Mouse (Mus musculus) ES-E14 (cell line): ENCODE results near the gene Adgre4. TPM values are rescaled to one million over a fixed set of nuclear protein-coding genes. Genes with fewer than 3 reads are reported as not detected.

Experiments
- DNase-seq: peaks from one replicate; pipeline ENCODE4 v3.0.0-alpha.2; 2013; ENCODE audit warnings: low read depth, low spot score
- H3K27ac ChIP-seq: 2 replicates; pipeline ENCODE4 v1.5.1; 2012; ENCODE audit warnings: low read depth, mild to moderate bottlenecking, low read length, moderate library complexity, mixed read lengths; ENCODE audit not compliant: poor library complexity, insufficient read depth, severe bottlenecking
- H3K36me3 ChIP-seq: 2 replicates; pipeline ENCODE4 v1.6.1; 2012; ENCODE audit warnings: mild to moderate bottlenecking, low read length, moderate library complexity, mixed read lengths; ENCODE audit not compliant: control insufficient read depth, poor library complexity, insufficient read depth, severe bottlenecking
- H3K4me1 ChIP-seq, 2 experiments: fragments of 150-350 bp in 1 of 2; sonication (generic) in 1 of 2; 2 replicates each; pipeline ENCODE4 v1.6.1; 2012; ENCODE audit warnings: low read length in 2 of 2, mild to moderate bottlenecking in 1 of 2, mixed read lengths in 1 of 2; ENCODE audit not compliant: control insufficient read depth in 2 of 2, insufficient read depth in 2 of 2, poor library complexity in 1 of 2
- H3K4me3 ChIP-seq, 2 experiments: fragments of 150-350 bp in 1 of 2; sonication (generic) in 1 of 2; 2 replicates each; pipeline ENCODE4 v1.5.1; 2012; ENCODE audit warnings: low read length in 2 of 2, low read depth in 1 of 2, mild to moderate bottlenecking in 1 of 2, mixed read lengths in 1 of 2; ENCODE audit not compliant: insufficient read depth in 1 of 2, poor library complexity in 1 of 2, severe bottlenecking in 1 of 2
- H3K9ac ChIP-seq: 2 replicates; pipeline ENCODE4 v1.6.1; 2012; ENCODE audit warnings: low read depth, mild to moderate bottlenecking, low read length, mixed read lengths; ENCODE audit not compliant: poor library complexity, insufficient read depth, severe bottlenecking
- H3K9me3 ChIP-seq: fragments of 150-350 bp; sonication (generic); 2 replicates; pipeline ENCODE4 v1.6.1; 2012; ENCODE audit warnings: low read depth, mild to moderate bottlenecking, low read length; ENCODE audit not compliant: control insufficient read depth, insufficient read depth
- CHD2 ChIP-seq: IDR thresholded peaks from 2 replicates; pipeline ENCODE4 v1.6.1; 2014; ENCODE audit warnings: mild to moderate bottlenecking, low read depth, low read length, inconsistent platforms
- HCFC1 ChIP-seq: IDR thresholded peaks from 2 replicates; pipeline ENCODE4 v1.6.1; 2012; ENCODE audit warnings: low read length, inconsistent platforms, borderline replicate concordance; ENCODE audit not compliant: insufficient read depth
- MAFK ChIP-seq: IDR thresholded peaks from 2 replicates; pipeline ENCODE4 v1.6.1; 2014; ENCODE audit warnings: mild to moderate bottlenecking, low read depth, low read length, inconsistent platforms; ENCODE audit not compliant: insufficient read depth
- ZC3H11A ChIP-seq: IDR thresholded peaks from 2 replicates; pipeline ENCODE4 v1.6.1; 2012; ENCODE audit warnings: low read depth, mild to moderate bottlenecking, inconsistent platforms, low read length, borderline replicate concordance
- ZNF384 ChIP-seq: IDR thresholded peaks from 2 replicates; pipeline ENCODE4 v1.6.1; 2012; ENCODE audit warnings: low read depth, low read length, inconsistent platforms
- in situ Hi-C, 2 experiments: fragments of 600-800 bp; cut with MboI; formaldehyde crosslinking; loops; one replicate each; pipeline ENCODE4 v1.15.1; 2025; ENCODE audit warnings: low sequenced_read_pairs in 2 of 2, inconsistent platforms in 1 of 2; ENCODE audit not compliant: unreplicated experiment in 2 of 2
- total RNA-seq: library from RNA; depleted of rRNA; stranded (reverse); fragments of 300-350 nt; gene quantifications from 2 replicates; pipeline ENCODE4 v1.2.3, GENCODE M21; 2012

Adgre4 gene
- total RNA-seq, 1 experiment = not detected

- TF ChIP-seq MAFK (no peak), HCFC1 (no peak), ZNF384 (no peak), CHD2 (no peak), ZC3H11A (no peak)
- DNase-seq = no peak
- no peak overlapping the region for H3K27ac ChIP-seq
- in situ Hi-C loops = no loop called here
- no peaks in the 10 kb centered on the region; the same call in none of the 2 replicates for H3K9me3 ChIP-seq
- H3K4me3 ChIP-seq = no peak overlapping the region
- H3K36me3 ChIP-seq = no peaks in the 10 kb centered on the region
- H3K9ac ChIP-seq = no peak overlapping the region
- no peaks in the 10 kb centered on the region for H3K4me1 ChIP-seq
Observed at GRCm38 (mm10) chr17:55721270-55721669, 28.5 kb upstream of the Adgre4 start.

GRCm38 (mm10) chr17:55722250-55722649 is 27.5 kb upstream of the Adgre4 start:
- TF ChIP-seq MAFK = no peak
- TF ChIP-seq ZC3H11A = no peak
- no peak for TF ChIP-seq ZNF384
- no peak for TF ChIP-seq CHD2
- TF ChIP-seq HCFC1 = no peak
- in situ Hi-C loops = no loop called here
- no peak overlapping the region for H3K27ac ChIP-seq
- no peaks in the 10 kb centered on the region; the same call in 1 of the 2 replicates for H3K9me3 ChIP-seq
- no peak for DNase-seq
- H3K9ac ChIP-seq = no peak overlapping the region
- no peak overlapping the region for H3K4me3 ChIP-seq
- no peaks in the 10 kb centered on the region for H3K36me3 ChIP-seq
- no peaks in the 10 kb centered on the region for H3K4me1 ChIP-seq

- Histone ChIP-seq H3K27ac (no peak overlapping the region), H3K9ac (no peak overlapping the region), H3K4me3 (no peak overlapping the region), H3K4me1 (no peaks in the 10 kb centered on the region), H3K36me3 (no peaks in the 10 kb centered on the region), H3K9me3 (no peaks in the 10 kb centered on the region)
- TF ChIP-seq HCFC1 = no peak
- TF ChIP-seq ZNF384 = no peak
- no peak for TF ChIP-seq ZC3H11A
- TF ChIP-seq MAFK = no peak
- TF ChIP-seq CHD2 = no peak
- in situ Hi-C loops = no loop called here
- DNase-seq = no peak
Observed at GRCm38 (mm10) chr17:55726193-55726592, 23.6 kb upstream of the Adgre4 start.

- TF ChIP-seq CHD2 (no peak), ZNF384 (no peak), MAFK (no peak), HCFC1 (no peak), ZC3H11A (no peak)
- DNase-seq = no peak
- in situ Hi-C loops = no loop called here
- H3K9me3 ChIP-seq = no peaks in the 10 kb centered on the region
- no peak overlapping the region for H3K9ac ChIP-seq
- H3K36me3 ChIP-seq = no peaks in the 10 kb centered on the region
- H3K4me1 ChIP-seq = no peaks in the 10 kb centered on the region
- no peak overlapping the region for H3K27ac ChIP-seq
- no peak overlapping the region for H3K4me3 ChIP-seq
Observed at GRCm38 (mm10) chr17:55736675-55737074, 13.1 kb upstream of the Adgre4 start.

GRCm38 (mm10) chr17:55751170-55751569 is 1.4 kb downstream of the Adgre4 start:
- no peak overlapping the region for H3K4me3 ChIP-seq
- no peaks in the 10 kb centered on the region for H3K9me3 ChIP-seq
- no peak overlapping the region for H3K9ac ChIP-seq
- no peak for DNase-seq
- no peaks in the 10 kb centered on the region for H3K36me3 ChIP-seq
- in situ Hi-C loops = no loop called here
- H3K4me1 ChIP-seq = no peaks in the 10 kb centered on the region
- no peak for TF ChIP-seq MAFK
- no peak for TF ChIP-seq HCFC1
- TF ChIP-seq ZC3H11A = no peak
- TF ChIP-seq CHD2 = no peak
- TF ChIP-seq ZNF384 = no peak
- no peak overlapping the region for H3K27ac ChIP-seq
